Mouse (Mus musculus) cerebellum, postnatal 14 days (tissue): ENCODE measurements around the gene Il17rb.

Experiments
- DNase-seq, 2 experiments: peaks; one replicate each; pipeline ENCODE4 v3.0.0; 2021; ENCODE audit warnings: mixed read lengths in 2 of 2

Gene Il17rb

DNA sequence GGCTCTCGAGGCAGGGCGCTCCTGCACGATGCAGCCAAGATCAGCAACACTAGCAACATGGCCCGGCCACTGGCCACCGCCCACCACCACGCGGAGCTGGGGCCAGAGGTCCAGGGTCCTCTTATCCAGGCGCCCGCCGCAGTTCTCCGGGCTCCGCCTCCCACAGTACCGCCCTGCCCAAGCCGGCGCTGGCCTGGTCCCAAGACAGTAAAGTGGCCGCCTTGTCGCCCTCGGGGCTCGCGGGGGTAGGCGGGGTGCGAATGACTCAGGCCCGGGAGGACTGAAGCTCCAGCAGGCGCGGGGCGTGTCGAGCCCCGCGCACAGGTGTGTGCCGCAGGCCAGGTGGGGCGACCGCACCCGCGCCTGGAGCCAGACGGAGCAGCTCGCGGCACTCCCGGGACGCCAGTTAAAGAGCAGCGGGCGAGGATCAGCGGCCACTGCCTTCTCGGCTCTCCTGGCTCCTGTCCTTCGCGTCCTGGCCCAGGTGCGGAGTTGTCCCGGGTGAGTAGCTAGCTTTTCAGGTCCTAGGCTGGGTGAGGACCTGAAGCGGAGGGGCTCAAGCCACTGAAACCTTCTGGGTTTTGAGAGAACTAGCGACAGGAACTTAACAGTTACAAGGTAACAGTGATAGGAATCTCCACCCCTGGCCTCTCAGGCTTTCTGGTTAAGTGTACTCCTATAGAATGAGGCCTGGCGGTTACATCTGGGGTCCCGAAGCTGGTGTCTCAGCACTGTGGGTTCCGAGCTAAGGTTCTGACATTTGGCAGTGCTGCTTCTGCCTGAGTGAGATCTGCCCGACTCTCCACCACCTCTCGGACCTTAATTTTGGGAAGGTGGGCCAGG is at the start of gene Il17rb, which contains the start of gene Chdh:
Il17rb (minus strand) TSS at position 164 of the 843 bp plus-strand sequence.
Chdh (plus strand) TSS at position 291 of the 843 bp plus-strand sequence.
- peak; percentile 69 to 75 for DNase-seq

DNA sequence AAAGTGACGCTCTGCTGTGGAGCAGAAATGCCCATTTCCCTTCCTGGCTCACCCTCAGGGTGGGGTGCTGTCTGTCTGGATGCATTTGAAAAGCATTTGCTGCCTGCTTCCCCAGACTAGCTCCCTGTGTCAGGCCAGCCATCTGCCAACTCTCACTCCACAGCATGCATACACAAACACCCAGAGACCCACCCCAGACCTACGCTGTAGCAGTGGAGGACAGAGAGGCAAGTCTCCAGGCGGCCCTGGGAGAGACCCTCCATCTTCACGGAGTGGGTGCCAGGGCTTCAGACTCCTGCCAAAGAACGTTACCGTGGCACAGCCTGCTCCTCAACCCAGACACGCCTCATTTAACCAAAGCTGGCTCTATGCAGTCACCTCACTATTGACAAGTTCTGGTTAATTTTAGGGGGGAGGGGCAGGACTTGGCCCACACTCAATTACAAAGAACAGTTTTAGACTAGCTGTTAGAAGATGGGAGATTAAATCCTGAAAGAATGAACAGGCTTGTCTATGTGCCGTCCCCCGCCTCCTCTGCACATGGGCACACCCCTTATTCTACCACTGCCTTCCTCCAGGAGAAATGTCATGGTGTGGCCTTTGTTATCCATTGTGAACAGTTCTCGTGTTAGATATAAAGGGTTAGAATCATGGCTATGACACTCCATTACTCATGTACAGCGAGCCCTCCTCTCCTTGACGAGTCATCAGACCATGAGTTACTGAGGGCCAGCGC is 47.5 kb upstream of the Il17rb start:
- DNase-seq: peak; percentile 89 to 90

DNA sequence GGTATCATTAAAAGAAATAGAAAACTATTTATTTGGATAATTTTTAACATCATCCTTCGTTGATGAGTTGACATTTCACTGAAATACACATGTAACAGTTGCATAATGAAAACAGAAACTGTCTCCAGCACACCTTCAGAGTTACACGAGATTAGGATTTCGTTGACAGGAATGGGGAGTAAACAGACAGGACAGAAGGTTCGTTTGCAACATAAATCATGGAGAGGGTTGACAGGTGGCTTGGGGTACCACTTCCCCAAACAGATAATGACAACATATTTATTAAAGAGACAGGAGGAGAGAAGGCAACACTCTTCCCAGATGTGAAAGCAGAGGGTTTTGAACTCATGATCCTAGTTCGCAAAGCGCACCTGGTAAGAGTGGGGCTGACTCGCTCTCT is 46.2 kb upstream of the Il17rb start:
- no peak for DNase-seq

DNA sequence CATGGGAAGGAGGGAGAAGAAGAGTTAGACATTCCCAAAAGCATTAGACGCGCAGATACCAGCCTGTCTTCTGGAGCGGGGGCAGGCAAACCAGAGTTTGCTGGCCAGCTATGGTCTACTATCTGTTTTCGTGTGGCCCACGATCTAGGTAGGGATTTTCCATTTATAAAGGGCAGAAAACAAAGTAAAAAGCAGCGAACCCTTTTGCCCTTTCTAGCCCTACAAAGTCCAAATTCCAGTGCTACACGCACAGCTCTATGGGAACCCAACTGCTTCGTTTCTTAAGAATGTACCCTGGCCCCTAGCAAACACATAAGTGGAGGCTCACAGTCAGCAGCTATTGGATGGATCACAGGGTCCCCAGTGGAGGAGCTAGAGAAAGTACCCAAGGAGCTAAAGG is 41.6 kb upstream of the Il17rb start:
- DNase-seq: no peak

DNA sequence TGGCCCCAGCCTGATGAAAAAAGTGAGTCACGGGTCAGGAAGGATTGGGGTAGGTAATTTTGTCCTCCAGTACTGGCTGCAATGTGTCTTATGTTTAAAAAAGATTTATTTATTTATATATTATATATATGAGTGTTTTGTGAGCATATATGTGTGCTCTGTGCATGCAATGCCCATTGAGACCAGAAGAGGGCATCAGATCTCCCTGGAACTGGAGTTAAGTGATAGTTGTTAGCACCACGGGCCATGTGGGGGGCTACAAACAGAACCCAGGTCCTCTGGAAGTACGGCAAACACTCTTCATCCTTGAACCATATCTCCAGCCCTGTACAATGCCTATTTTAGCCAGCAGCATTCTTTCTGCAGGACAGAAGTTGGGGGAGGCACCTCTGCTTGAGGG is 39.4 kb upstream of the Il17rb start:
- DNase-seq: peak in 1 of 2 experiments; percentile 46

DNA sequence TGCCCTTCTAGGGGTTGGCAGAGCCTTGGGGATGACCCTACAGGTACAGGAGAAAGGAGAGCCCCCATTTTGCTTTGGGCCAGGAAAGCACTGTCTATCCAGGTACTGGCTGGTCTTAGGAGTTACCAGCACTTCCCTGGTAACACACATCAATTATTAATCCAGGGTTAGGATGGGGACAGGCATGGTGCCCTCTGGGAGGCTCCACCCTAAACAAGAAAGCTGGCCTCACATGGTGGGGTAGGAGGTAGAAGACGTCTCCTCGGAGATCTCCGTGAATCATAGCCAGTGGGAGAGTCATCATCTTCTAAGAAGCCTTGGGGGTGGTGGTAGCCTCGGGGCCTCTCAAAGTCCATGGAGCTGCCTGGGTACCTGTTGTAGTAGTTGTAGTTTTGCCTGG is 38.3 kb upstream of the Il17rb start:
- DNase-seq: no peak

DNA sequence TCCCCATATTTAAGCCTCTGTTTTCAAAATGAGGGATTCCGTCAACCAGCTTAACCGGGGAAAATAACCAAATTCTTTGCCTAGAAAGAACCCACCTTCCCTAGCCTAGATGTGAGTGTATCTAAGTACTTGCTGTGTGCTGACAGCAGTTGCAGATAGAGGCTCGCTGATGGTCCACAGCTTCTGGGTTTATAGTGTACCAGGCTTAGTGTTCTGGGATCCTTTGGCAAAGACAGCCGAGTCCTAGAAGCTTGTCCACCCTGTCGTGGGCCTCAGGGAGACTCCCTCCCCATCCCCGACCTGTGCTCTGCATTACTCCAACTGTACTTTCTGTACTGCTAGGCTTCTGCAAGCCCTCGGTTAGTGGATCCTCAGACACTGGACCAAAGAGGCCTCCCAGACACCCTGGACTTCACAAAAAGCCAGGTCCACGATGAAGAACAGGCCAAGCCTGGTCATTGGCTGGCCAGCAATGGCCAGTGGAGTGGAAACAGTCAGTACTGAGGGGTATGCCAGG is 37.1 kb upstream of the Il17rb start:
- DNase-seq: no peak

DNA sequence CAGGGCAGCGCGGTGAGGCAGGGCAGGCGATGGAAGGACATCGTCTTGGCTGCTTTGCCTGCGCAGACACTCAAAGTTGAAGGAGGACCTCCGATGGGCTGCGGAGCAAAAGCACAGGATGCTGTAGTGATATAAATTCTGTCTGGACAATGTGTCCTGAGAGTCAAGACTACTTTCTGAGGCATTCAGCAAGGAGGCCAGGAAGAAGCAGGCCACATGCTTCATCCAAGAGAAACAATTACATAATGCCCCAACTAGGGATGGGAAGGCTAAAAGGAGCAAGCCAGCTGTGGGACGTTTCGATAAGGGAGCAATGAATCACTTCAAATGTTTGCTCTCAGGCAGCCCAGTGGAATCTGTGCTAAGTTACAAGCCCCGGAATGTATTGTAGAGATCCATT is 36.5 kb upstream of the Il17rb start:
- DNase-seq: no peak

DNA sequence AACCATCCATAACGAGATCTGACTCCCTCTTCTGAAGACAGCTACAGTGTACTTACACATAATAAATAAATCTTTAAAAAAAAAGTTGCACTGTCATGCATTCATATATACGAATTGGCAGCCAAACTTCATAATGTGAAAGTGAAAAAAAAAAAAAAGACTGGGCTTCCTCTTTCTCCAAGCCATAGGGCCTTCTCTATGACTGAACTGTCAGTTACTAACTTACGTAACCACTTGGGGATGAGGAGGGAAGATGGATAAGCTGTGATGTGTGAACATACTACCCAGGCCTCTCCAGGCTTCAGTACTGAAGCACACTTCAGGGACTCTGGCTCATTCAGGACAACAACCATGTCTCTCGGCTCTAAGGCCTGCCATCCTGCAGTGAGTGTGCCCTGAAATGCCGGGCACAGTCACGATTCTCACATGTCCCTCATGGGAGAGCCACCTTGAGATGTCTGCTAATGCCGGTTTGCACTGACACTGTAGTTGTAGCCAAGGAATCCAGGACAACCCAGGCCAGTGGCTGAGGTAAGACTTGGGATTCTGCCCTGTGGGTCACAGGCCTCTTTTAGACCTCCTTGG is 34.8 kb upstream of the Il17rb start:
- DNase-seq: no peak

DNA sequence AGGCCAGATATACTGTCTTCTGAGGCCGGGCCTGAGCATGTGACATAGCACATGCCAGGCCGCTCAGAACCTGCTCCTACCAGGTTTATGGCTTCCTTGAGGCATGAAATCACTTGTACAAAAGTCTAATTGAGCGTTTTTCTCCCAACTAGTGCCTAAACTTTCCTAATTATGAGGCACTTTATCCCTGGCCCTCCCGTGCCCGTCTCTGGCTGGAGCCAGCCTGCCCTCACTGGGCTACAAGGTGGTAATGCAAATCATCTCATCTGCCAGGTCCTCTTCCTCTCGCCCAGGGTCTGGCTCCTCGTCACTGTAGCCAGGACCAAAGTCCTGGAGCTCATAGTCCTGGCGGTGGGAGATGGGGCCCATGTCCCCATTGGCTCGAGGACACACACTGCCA is 33.1 kb upstream of the Il17rb start:
- DNase-seq: no peak

DNA sequence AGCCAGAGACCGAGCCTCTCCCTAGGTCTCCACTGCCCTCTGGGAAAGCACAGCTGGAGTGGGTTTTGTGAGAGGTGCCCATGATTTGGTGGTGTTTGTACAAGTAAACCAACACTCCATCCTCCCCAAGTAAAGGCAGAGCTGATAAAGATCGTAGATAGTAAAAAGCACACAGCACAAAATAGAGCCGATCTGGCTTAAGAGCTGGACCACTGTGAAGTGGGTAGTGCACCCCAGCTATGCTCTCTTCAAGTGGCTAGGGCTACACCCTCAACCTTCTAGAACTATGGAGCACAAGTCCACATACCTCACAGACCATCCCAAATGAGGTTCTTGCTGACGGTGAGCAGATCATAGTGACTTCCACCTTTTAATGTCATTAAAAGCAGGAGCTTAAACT is 30.7 kb upstream of the Il17rb start:
- DNase-seq: no peak

DNA sequence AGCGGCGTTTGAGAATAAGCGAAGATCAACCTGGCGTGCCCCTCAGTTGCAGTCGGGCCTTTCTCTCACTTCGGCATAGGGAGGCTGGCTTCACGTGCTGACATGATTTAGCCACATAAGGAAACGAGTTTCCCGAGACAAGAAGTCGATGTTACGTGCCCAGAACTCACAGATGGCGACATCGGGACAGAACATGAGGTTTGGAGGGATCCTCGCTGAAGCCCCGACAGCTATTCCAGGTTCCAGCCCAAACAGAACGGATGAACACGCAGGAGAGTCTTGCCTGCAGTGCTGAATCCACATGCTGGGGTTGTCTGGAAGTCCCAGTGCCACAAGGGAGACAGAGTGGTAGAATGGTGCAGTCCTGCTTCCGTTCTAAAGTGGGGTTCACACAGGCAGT is 29.7 kb upstream of the Il17rb start:
- DNase-seq: peak; percentile 55 to 60

DNA sequence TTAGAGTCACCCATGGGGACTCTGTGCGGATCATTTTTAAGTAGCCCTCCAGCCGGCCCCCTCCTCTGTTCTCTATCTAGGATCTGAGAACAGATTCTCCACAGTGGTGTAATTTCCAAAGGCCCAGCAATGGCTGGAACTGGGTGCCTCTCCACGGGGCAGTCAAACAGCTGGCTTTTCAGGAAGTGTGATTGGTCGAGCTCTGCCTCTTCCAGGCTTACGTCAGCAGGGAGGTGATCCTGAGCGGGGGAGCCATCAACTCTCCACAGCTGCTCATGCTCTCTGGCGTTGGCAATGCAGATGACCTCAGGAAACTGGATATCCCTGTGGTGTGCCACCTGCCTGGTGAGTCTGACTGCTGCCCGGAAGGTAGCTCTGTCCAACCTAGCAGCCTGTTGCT is 24.7 kb upstream of the Il17rb start:
- DNase-seq: no peak

DNA sequence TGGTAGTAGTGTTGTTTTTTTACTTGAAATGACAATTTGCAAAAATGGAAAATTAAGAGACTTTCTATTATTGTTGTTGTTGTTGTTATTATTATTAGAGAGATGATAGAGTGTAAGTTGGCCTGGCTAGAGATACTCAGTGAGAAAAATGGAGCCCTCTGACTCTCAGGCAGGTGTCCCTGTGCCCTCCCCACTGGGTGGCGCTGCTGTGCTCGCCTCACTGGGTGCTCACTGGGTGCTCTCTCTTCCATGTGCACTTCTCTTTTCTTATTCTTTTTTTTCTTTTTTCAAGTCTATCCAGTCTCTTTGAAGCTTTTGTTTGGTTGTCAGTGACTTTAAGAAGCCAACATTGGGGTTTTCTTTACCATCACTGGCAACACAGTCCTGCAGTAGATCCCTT is 18.7 kb upstream of the Il17rb start:
- DNase-seq: peak in 1 of 2 experiments; percentile 63

DNA sequence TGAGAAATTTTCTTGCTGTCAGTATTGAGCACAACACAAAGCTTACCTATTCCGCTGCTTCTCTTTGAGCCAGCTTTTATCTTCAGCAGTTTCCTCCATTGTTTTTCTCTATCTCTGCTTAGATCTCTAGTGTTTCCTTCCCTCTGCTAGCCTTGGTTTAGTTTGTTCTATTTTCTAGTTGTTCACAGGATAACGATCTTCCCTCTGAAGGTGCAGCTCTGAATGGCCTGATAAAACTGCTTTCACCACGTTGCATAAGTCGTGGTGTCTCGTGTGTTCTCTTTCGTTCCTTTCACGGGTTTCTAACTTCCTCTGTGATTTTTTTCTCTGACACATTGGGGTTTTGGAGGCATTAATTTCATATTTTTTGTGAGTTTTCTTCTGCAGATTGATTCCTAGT is 15.7 kb upstream of the Il17rb start:
- DNase-seq: no peak

DNA sequence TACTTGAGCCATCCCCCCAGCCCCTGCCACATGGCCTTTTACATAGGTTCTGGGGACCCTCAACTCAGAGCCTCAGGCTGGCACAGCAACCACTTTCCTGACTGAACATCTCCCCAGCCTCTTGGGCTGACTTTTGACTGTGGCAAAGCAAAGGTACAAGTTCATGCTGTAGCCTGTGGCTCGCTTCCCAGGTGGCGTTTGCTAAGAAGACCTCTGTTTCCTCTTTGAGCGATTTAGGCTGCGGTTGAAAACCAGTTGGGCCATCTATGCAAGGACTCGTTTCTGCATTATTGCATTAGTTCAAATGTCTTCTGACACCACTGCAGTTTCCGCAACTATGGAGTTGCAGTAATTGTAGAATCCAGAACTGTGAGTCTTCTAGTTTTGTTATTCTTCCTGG is 13.8 kb upstream of the Il17rb start:
- no peak for DNase-seq

DNA sequence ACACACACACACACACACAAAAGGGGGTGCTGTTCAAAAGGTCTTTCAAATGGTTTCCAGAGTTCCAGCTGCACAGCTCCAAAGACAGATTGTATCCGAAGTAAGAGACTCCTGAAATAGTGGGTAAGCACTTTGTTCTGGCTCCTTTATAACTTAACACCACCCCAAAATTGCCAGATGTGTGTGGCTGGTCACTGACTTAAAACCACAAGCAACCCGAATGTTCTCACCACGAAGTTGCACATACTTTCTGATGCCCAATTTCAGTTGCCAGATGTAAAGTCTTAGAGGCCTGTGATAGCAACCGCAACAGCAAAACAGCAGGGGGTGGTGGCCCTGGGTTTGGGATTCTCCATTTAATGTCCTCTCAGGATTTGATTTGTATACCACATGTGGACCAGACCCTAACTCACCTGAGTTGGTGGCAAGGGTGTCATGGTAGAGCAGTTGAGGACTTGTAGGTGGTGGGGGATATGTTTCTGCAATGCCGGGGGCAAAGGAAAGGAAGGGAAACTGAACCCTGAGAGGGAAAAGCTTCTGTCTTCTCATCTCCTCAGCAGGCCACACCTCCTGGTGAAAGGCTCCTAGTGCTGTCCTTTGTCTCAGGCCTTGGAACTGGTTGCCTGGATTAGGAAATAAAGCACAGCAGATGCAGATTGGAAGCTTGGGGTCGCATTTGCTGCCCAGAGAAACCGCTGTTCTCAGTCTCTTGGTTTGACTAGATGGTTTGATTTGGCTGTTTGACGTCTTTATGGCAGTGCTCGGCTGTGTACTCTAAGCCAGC is 11.3 kb upstream of the Il17rb start:
- no peak for DNase-seq

DNA sequence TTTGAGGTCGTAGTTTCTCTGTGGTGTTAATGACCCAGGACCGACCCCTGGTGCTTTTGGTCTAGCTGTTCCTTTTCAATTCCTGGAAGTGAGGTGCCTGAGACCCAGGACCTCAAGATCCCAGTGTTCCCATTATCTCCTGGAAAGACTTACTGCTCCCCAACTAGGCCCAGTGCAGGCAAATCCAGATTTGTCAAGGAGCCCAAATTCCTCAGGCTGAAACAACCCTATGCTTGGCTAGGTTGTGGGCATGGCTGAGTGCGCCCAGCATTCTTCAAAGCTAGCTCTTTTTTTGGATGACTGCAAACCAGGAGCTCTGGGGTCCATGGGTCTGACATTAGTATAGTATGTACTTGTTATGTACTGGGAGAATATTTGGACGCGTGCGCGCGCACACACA is 10.7 kb upstream of the Il17rb start:
- no peak for DNase-seq

DNA sequence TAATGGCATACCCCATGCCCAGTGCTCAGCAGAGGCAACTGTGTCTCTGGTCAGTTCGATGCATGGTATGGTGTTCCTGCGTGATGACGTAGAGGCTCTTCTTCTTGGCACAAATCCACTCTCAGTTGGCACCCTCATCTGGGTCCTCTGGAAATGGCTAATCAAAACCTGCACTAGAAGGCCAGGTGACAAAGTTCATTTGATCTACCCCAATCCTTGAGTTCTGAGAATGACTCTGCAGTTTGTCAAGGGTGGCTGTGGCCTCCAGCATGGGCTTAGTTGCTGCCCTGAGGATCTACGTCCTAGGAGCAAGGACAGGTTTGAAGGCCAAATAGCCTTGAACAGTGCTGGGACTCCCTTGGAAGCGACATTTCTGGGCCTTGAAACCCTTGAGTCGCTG is 10.2 kb upstream of the Il17rb start:
- DNase-seq: no peak

DNA sequence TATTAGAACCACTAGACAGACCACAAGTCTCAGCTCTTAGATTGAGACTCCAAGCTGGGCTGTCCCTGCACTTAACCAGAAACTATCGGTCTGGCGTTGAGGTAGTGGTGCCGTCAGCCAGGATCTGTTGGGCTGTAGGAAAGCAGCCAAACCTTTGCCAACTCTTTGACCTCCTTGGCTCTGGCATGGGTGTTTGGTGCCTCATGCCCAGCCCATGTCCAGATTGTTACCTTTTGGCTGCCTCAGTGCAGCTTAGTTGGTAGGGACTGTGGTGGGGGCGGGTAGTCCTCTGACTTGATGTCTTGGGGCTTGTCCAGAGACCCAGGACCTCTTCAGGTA is 9.7 kb upstream of the Il17rb start:
- no peak for DNase-seq

DNA sequence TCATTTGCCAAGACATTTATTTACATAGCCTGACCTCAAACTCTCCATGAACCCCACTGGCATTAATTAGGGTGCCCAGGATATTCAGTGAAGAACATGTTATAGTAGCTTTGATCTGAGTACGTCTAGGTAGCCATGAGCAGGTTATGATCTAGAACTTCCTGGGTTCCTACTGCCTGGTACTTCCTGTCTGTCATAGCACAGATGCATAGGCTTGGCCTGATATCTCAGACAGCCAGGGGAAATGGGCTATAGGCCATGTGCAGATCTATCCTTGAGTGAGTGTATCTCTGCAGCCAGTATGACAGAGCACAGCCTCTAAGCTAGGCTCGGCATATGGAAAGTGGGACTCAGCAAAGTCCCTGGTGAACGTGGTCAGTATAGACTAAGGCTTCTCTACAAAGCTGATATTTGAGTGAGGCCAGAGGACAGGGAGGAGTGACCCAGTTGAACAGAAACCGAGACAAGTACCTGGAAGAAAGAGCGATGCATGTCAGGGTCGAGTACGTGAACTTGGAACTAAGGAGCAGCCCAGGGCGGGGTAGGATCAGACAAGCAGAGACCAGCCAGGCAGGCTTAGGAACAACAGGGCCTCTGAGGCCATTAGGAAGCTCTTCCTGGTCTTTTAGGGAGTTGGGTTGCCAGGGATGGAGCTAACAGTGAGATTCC is 9.2 kb upstream of the Il17rb start:
- DNase-seq: no peak

DNA sequence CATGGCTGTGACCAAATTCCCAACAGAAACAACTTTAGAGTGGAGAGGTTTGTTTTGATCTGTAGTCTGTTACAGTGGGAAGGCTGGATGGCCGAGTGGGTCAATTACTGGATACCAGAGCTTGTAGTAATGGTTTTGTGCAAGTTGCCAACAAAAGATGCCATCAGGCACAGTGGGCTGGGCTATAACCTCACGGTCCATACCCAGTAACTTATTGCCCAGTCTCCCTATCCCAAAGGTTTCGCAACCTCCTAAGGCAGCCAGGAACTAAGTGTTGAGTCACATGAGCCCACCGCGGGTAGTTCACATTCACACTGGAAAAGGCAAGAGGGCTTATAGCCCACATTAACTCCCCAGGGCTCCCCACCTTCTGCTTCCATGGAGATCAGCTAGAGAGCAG is 8.0 kb upstream of the Il17rb start:
- DNase-seq: no peak
